Mouse (Mus musculus) kidney, postnatal 14 days (tissue): Measurements from ENCODE around the gene Aldh1l1.

Experiments
- DNase-seq: peaks from one replicate; pipeline ENCODE4 v3.0.0; 2022; ENCODE audit warnings: mixed read lengths

Gene Aldh1l1

GRCm38 (mm10) chr6:90509085-90509484 is 22.9 kb downstream of the Aldh1l1 start:
- DNase-seq = peak; percentile 94

DNA sequence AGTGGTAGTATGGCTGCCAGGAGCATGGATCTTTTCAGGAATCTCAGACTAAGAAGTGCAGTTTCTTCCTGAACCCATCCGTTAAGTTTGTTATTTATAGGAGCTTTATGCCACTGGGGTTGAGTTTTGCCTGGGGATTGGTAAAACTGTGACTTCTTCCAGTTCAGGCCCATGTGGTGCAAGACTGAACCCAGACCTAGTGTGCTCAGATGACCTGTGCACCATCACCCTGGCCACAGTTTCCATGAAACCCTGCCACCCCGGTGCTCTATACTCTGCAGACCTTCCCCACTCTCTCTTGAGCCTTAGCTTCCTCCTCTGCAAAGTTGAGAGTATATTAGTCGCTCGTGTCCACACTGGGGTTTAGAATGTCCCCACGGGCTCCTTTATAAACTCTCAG is 26.2 kb downstream of the Aldh1l1 start:
- no peak for DNase-seq

GRCm38 (mm10) chr6:90513074-90513856 is 27.0 kb downstream of the Aldh1l1 start:
- peak; percentile 33 for DNase-seq

DNA sequence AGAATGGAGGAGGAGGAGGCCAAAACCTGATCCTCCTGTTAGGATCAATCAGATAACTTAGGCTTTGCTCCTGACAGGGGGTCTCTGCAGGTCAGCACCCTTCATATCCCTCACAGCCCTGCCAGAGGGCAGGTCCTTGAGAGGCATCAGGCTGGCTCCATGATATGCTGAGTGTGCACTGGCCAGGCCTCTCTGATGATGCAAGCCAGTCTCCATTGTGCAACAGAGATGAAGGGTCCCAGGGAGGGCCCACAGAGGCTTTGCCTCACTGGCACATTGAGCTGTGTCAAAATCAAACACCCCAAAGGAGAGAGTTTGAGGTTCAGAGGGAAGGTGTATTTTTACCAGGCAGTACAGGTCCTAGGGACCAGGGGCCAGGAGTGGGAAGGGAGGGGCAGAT is 28.1 kb downstream of the Aldh1l1 start:
- DNase-seq = no peak

DNA sequence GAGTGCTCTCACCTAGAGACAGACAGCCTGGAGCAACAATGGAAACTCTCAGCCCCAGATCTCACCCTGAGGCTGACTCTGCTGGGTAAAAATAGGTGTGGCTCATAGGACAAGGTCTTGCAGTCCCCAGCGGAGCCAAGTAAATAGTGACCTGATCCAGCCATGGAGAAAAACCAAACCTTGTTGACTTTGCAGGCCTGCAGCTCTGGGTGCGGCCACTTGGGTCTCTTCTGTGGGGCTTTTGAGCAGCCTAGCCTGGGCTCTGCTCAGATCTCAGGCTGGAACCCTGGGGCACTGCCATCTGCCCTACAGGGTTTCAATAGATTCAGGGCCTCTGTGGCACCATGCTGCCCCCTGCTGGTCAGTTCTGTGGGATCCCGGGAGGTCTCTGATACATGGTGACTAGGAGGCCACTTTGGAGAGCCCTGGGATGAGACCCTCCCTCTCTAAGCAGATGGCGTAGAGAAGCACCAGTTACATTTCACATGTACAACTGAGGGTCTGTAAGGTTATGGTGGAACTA is 28.7 kb downstream of the Aldh1l1 start:
- DNase-seq = peak; percentile 90

DNA sequence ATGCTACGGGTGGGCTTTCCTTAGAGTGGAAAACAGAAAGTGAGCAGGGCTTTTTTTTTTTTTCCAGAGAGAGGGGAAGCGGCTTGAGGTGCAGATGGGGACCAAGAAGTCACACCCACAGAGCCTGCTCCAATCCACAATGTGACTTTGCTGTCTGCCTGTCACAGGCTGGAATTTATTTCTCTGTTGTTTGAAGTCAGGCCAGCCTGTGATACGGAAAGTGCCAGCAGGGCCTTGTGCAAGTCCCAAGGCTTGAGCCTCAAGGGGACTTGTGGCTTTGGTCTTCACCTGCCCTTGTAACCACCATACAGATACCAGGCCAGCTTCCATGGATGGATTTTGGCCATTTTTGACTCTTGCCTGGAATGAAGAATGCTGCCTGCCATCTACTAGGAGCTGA is 32.7 kb downstream of the Aldh1l1 start:
- DNase-seq = no peak

DNA sequence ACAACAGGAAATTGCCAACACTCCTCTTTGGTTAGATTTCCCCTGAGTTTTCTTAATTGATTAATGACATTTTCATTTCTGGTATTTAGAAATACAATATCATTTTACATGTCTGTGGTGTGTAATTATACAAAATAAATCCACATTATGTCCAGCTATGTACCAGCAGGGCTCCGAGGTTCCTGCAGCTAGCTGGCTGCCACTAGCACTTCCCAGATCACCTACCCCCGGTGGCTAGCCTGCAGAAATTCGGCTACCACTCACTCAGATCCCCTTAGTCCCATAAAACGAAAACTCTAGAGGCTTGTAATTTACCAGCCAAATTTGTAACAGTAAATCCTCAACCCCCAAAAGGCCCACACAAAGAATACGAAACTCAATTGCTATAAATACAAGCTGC is 33.1 kb downstream of the Aldh1l1 start:
- DNase-seq = no peak

GRCm38 (mm10) chr6:90526406-90526805 is 40.2 kb downstream of the Aldh1l1 start:
- DNase-seq = no peak

DNA sequence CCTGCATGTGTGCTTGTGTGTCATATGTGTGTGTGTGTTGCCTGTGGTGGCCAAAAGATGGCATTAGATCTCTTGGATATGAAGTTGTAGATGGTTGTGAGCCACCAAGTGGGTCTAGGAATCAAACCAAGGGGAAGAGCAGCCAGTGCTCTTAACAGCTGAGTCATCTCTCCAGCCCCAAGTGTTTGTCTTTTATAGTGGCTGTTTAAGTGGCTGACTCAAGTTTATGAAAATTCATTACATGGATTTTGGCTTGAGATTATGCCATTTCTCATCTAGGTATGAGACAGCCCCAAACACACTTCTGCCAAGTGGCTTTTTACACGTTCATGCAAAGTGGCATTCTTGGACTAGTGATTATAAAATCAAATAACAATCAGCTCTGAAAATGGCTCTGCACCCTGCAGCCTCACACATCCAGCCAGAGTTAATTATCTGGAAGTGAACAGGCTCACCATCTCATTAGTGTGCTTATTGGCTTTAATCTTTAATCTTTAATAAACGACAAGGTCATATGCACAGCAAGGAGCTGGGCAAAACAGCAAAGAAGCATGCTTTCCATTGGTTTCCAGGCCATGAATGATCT is 43.3 kb downstream of the Aldh1l1 start:
- no peak for DNase-seq

GRCm38 (mm10) chr6:90532575-90533190 is 46.5 kb downstream of the Aldh1l1 start:
- no peak for DNase-seq

DNA sequence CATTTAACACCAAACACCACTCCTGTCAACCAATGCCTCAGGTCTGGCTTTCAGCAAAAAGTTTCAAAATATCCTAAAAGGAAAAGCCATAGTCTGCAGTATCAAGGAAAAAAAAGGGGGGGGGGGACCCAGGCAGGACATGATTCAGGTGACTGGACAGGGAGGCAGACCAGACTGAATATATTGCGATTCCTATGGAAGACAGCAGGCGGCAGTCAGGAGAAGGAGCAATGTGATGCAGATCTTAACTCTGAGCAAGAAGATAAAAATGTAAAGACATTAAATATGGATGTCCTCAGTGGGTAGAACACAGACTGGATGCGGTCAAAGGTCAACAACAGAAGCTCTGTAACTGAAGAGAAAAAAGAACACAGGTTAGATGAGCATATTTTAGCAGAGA is 47.3 kb downstream of the Aldh1l1 start:
- no peak for DNase-seq

- no peak for DNase-seq
Measured at GRCm38 (mm10) chr6:90534701-90535475, 48.7 kb downstream of the Aldh1l1 start.

DNA sequence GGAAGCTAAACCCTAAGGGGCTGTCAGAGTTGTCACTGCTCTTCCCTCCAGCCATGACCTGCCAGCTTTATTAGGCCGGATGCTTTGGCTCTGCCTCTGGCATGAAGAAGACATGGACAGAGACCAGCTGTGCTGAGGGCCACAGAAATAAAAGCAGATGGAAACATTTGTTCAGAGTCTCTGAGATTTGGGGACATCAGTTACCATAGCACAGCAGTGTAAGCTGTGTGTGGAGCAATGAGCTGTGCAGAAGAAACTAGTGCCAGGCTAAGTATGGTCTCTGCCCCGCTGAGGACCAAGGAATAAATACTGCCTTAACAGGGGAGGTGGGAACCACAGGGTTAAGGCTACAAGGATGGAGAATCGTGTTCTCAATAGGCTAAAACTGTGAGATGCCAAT is 50.6 kb downstream of the Aldh1l1 start:
- no peak for DNase-seq

DNA sequence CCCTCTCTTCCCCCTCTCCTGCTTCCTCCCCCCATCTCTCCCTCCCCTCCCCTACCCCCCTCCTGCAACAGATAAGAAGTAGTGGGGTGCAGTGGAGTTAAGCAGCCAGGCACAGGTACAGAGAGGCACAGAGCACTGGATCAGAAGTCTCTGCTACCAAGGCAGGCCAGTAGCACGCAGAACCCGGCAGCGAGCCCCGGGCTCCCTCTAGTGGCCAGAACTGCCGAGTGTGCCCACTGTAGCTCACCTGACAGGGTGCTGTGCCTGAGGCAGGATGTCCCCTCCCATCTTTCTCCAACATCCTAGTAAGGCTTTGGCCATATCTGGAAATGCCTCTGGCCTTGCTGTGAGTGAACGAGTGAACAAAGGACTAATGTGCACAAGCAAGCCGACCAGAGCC is 51.7 kb downstream of the Aldh1l1 start:
- peak; percentile 91 for DNase-seq

DNA sequence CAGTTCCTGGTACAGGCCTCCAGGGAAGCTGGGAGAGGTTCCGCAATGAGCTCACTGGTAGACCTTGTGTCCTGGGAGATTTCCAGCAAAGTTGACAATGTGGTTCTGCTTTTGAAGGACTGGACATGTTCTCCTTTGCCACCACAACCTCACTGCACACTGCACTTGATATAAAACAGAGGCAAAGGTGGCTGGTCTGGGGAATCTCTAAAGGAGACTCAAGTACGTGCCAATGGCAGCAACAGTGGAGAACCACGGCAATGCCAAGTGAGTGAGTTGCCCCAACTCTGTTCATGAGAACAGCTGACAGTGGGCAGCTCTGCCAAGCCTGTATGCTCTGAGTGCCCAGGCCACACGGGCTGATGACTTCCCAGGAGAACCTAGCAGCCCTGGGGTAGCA is 53.0 kb downstream of the Aldh1l1 start:
- DNase-seq = no peak

- no peak for DNase-seq
Measured at GRCm38 (mm10) chr6:90540520-90540919, 54.3 kb downstream of the Aldh1l1 start.

DNA sequence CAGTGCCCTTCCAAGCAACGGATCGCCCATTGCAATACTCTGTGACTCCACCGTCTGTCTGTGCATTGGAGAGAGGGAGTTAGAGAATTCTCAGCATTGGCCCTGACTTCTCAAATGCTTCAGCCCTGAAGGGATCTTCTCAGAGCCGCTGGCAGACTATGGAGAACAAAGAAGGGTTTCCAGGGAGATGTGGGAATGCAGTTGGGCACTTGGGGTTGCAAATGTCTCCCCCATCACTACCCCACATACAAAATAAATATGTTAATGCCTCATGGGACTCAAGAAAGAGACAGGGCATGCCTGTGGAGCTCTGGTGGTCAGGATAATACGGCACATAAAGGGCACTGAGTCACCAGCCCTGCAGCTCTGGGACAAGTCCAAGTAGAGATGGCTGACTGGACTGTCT is 55.1 kb downstream of the Aldh1l1 start:
- no peak for DNase-seq

DNA sequence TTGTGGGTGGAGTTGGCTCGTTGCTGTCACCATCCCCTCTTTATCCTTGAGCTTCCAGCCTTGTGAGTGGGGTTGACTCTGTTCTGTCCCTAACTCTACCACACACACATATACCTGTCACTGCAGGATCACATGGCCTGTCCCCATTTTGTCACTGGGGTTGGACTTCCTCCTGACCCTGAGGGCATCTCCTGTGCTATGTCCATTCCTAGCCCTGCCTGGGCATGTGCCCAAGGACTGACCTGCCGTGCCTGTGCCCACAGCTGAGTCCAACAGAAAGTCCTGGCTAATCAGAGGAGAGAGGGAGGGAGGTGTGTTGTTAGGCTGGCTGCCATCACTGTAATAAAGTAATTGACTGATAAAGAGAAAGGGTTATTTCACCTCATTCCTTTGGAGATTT is 58.2 kb downstream of the Aldh1l1 start:
- DNase-seq = peak; percentile 43

DNA sequence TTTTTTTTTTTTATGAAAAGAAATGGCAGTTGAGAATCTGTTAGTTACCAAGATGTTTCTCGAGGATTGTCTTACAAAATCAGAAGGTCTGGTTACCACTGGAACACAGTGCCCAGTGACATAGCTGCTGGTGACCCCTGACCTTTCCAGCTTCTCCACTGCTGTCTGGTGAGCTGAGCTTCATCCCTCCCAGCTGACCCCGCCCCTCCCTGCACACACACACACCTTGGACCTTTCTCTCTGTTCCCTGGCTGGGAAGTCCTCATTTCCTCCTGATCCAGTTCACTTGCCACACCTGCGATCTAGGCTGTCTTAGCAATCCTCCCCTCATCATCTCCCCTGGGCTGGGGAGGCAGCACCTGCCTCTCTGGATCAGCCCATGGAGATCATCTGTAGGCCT is 60.0 kb downstream of the Aldh1l1 start:
- no peak for DNase-seq

DNA sequence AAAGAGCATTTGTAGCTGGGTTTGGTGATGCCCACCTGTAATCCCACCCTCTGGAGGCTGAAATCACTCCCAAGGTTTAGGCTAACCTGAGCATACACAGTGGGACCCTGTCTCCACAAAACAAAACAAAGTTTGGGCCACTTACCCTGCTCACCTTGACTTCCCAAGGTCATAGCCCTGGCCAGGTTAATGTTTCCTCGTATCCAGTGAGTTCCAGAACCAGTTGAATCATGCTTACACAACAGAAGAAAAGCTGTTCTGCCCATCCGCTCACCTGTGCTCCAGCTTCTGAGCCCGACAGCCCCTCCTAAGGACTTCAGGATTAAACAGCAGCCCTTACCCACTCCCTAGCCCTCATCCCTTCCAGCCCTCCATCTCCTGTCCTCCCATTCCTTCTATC is 60.8 kb downstream of the Aldh1l1 start:
- peak; percentile 56 for DNase-seq

DNA sequence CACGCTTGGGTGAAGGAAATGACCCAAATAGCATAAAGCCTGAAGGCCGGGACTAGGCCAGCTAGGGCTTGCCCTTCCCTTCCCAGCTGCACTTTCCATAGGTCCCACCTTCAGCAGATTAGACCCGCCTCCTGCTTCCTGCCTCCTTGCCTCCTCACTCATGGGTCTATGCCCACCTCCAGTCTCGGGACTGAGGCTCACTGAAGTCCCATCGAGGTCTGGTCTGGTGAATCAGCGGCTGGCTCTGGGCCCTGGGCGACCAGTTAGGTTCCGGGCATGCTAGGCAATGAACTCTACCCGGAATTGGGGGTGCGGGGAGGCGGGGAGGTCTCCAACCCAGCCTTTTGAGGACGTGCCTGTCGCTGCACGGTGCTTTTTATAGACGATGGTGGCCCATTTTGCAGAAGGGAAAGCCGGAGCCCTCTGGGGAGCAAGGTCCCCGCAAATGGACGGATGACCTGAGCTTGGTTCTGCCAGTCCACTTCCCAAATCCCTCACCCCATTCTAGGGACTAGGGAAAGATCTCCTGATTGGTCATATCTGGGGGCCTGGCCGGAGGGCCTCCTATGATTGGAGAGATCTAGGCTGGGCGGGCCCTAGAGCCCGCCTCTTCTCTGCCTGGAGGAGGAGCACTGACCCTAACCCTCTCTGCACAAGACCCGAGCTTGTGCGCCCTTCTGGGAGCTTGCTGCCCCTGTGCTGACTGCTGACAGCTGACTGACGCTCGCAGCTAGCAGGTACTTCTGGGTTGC is 64.1 kb downstream of the Aldh1l1 start:
- peak; percentile 85 for DNase-seq

GRCm38 (mm10) chr6:90551251-90551650 is 65.0 kb downstream of the Aldh1l1 start:
- no peak for DNase-seq

- no peak for DNase-seq
Measured at GRCm38 (mm10) chr6:90553197-90553596, 67.0 kb downstream of the Aldh1l1 start.
